Mouse (Mus musculus) lung, postnatal 36 days (tissue): ENCODE data around the gene Cyp26b1.

Experiments used
- DNase-seq: peaks from one replicate; pipeline ENCODE4 v3.0.0; 2022; ENCODE audit warnings: mixed read lengths

Cyp26b1 gene

GRCm38 (mm10) chr6:84586551-84587200 is 7.0 kb downstream of the Cyp26b1 start:
- no peak for DNase-seq

- no peak for DNase-seq
Observed at GRCm38 (mm10) chr6:84585686-84586300, 7.9 kb downstream of the Cyp26b1 start.

GRCm38 (mm10) chr6:84584783-84585685 is 8.7 kb downstream of the Cyp26b1 start:
- DNase-seq: no peak

GRCm38 (mm10) chr6:84583841-84584782 is 9.6 kb downstream of the Cyp26b1 start:
- no peak for DNase-seq

- peak; percentile 81 for DNase-seq
Observed at GRCm38 (mm10) chr6:84583371-84583770, 10.3 kb downstream of the Cyp26b1 start.

GRCm38 (mm10) chr6:84582826-84583225 is 10.9 kb downstream of the Cyp26b1 start:
- no peak for DNase-seq

- DNase-seq: no peak
Observed at GRCm38 (mm10) chr6:84581833-84582445, 11.8 kb downstream of the Cyp26b1 start.

GRCm38 (mm10) chr6:84580979-84581832 is 12.5 kb downstream of the Cyp26b1 start:
- DNase-seq: no peak

GRCm38 (mm10) chr6:84579508-84579907 is 14.2 kb downstream of the Cyp26b1 start:
- no peak for DNase-seq

GRCm38 (mm10) chr6:84578928-84579327 is 14.8 kb downstream of the Cyp26b1 start:
- no peak for DNase-seq

GRCm38 (mm10) chr6:84577898-84578297 is 15.8 kb downstream of the Cyp26b1 start:
- no peak for DNase-seq

GRCm38 (mm10) chr6:84573905-84574660 is 19.6 kb downstream of the Cyp26b1 start:
- DNase-seq: no peak

- DNase-seq: no peak
Observed at GRCm38 (mm10) chr6:84570039-84570438, 23.7 kb downstream of the Cyp26b1 start.

GRCm38 (mm10) chr6:84569590-84569989 is 24.1 kb downstream of the Cyp26b1 start:
- no peak for DNase-seq

- no peak for DNase-seq
Observed at GRCm38 (mm10) chr6:84568880-84569279, 24.8 kb downstream of the Cyp26b1 start.

- DNase-seq: no peak
Observed at GRCm38 (mm10) chr6:84567696-84568095, 26.0 kb downstream of the Cyp26b1 start.

- DNase-seq: no peak
Observed at GRCm38 (mm10) chr6:84566825-84567224, 26.9 kb downstream of the Cyp26b1 start.

GRCm38 (mm10) chr6:84565245-84565644 is 28.5 kb downstream of the Cyp26b1 start:
- DNase-seq: no peak

- DNase-seq: no peak
Observed at GRCm38 (mm10) chr6:84562948-84563347, 30.8 kb downstream of the Cyp26b1 start.

GRCm38 (mm10) chr6:84561171-84561570 is 32.5 kb downstream of the Cyp26b1 start:
- DNase-seq: no peak
